Comparison of ENCODE assay signal across 12 mouse cellular contexts in the genomic region with DNA sequence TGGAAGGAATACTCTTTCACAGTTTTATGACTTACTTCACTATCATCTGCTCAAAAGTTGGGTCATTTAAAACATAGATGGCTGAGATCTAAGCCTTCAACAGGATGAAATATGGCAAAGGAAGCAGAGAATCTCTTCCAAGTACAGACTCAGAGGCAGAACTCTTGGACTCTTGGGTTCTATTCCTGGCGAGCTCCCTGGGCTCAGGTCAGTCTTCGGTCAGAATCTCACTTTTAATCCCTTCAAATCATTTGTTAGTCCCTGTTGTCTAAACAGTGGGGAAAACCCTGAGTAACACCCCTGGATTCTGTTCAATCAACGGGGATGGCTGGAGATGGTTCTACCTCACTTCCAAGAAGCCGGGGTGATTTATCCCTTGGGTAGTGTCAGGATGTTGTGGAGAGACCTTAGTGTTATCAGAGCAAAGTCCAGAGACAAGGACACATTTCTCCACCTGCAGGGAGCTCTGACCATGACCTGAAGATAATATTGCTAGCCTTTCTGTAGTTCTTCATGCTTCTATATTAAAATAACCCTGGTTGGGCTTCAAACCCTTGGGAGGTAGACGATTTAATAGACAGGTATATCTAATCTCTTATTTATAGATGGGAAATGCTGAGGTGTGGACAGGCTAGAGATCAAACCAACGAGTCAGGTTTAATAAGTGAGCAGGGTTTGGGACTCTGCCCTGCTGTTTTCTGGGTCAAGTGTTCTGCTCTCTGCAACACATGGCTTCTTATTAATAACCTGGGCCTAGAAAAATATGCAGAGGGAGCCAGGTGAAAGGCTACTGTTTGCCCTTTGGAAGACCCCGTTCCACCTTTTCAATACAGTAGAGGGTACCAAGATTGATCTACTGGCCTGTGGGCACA.
DNase-seq lines count a peak whose midpoint lies in the region; ATAC-seq and TF ChIP-seq lines count a peak whose summit lies in the region.
"Had no signal": no experiment of that assay in that cellular context is flagged by ENCODE, and none has a peak within 500 bp of the region (broad histone marks: within the 10 kb centered on the region; RNA-seq: fewer than 3 reads in every experiment).

No protein-coding gene starts in this region.

- intact Hi-C loops in heart, adult 2 months (cut with DNase I) = loop anchor here (10.0 kb wide), 1 partner anchor 119 kb away; a partner anchor contains a TSS
- intact Hi-C loops in heart, postnatal 36 days (cut with DNase I) = no loop called here

- no peaks in the 10 kb centered on the region for H3K27me3 ChIP-seq in heart, adult 2 months (ENCODE audit: control insufficient read depth, insufficient read depth, low read length)
- H3K27me3 ChIP-seq in thymus, adult 2 months (ENCODE audit: control insufficient read depth, insufficient read depth, low read length) = no peaks in the 10 kb centered on the region
- H3K27me3 ChIP-seq in kidney, embryonic 16.5 days (ENCODE audit: insufficient read depth, low read length) = no peaks in the 10 kb centered on the region
- H3K27me3 ChIP-seq in stomach, postnatal 0 days (ENCODE audit: control insufficient read depth, insufficient read depth, low read length) = no peaks in the 10 kb centered on the region
- H3K27me3 ChIP-seq: megakaryocyte, embryonic 14.5 days had no signal

- H3K27ac ChIP-seq in heart, adult 2 months = peak overlapping the region; percentile 61
- H3K27ac ChIP-seq in thymus, adult 2 months (ENCODE audit: control insufficient read depth, insufficient read depth, low read length) = peak overlapping the region; percentile 1; the same call in 1 of the 2 replicates
- peak overlapping the region; percentile 84 for H3K27ac ChIP-seq in kidney, embryonic 16.5 days (ENCODE audit: low read length)
- H3K27ac ChIP-seq in stomach, postnatal 0 days (replicated peaks) = peak overlapping the region; percentile 56
- H3K27ac ChIP-seq in layer of hippocampus, adult 2 months = no peak overlapping the region

- peaks cover 18% of the 10 kb centered on the region for H3K4me1 ChIP-seq in heart, adult 2 months (ENCODE audit: control insufficient read depth, insufficient read depth, low read length)
- H3K4me1 ChIP-seq in thymus, adult 2 months (replicated peaks; ENCODE audit: control insufficient read depth, insufficient read depth, low read length) = peaks cover 47% of the 10 kb centered on the region
- H3K4me1 ChIP-seq in kidney, embryonic 16.5 days (ENCODE audit: insufficient read depth, low read length) = peaks cover 49% of the 10 kb centered on the region
- H3K4me1 ChIP-seq in stomach, postnatal 0 days (replicated peaks; ENCODE audit: control insufficient read depth, insufficient read depth) = peaks cover 6% of the 10 kb centered on the region

- TF ChIP-seq EP300 in heart, adult 2 months (IDR thresholded peaks at IDR 0.05; ENCODE audit: insufficient read depth, low read depth, low read length) = no peak
- TF ChIP-seq EP300 in stomach, postnatal 0 days (optimal IDR thresholded peaks at IDR 0.05) = no peak

- H3K36me3 ChIP-seq in heart, adult 2 months (ENCODE audit: control insufficient read depth, insufficient read depth, low read length) = peaks cover 39% of the 10 kb centered on the region
- no peaks in the 10 kb centered on the region; the same call in 1 of the 2 replicates for H3K36me3 ChIP-seq in thymus, adult 2 months (ENCODE audit: control insufficient read depth, insufficient read depth, low read length)
- H3K36me3 ChIP-seq in kidney, embryonic 16.5 days (ENCODE audit: insufficient read depth, low read length) = peaks cover 9% of the 10 kb centered on the region
- no peaks in the 10 kb centered on the region; the same call in 1 of the 2 replicates for H3K36me3 ChIP-seq in stomach, postnatal 0 days (ENCODE audit: control insufficient read depth, insufficient read depth, low read length)

- H3K4me2 ChIP-seq in kidney, embryonic 16.5 days (replicated peaks; ENCODE audit: low read depth, low read length) = no peak overlapping the region
- no peak overlapping the region for H3K4me2 ChIP-seq in stomach, postnatal 0 days (replicated peaks; ENCODE audit: low read depth)
- H3K4me2 ChIP-seq: liver, embryonic 11.5 days had no signal

- no peak overlapping the region for H3K4me3 ChIP-seq in heart, adult 2 months
- no peak overlapping the region for H3K4me3 ChIP-seq in thymus, adult 2 months (ENCODE audit: control insufficient read depth, insufficient read depth, low read length)
- H3K4me3 ChIP-seq in kidney, embryonic 16.5 days (ENCODE audit: low read length) = no peak overlapping the region
- H3K4me3 ChIP-seq in stomach, postnatal 0 days (ENCODE audit: low read depth, low read length) = no peak overlapping the region
- H3K4me3 ChIP-seq in layer of hippocampus, adult 2 months = no peak overlapping the region
- H3K4me3 ChIP-seq: myocyte had no signal

- H3K9ac ChIP-seq in heart, adult 2 months (ENCODE audit: low read depth, low read length) = no peak overlapping the region
- H3K9ac ChIP-seq in kidney, embryonic 16.5 days (replicated peaks; ENCODE audit: low read length) = 0 out of 2 replicates have a peak overlapping the region, but pooled peaks have one; percentile 3
- H3K9ac ChIP-seq in stomach, postnatal 0 days (ENCODE audit: low read length) = no peak overlapping the region

- H3K9me3 ChIP-seq in kidney, embryonic 16.5 days (ENCODE audit: low read length) = no peaks in the 10 kb centered on the region
- no peaks in the 10 kb centered on the region for H3K9me3 ChIP-seq in stomach, postnatal 0 days (ENCODE audit: control insufficient read depth, low read length)
- H3K9me3 ChIP-seq: megakaryocyte, embryonic 14.5 days had no signal

- DNase-seq in heart, adult 2 months = no peak
- DNase-seq in heart, postnatal 36 days = no peak
- DNase-seq in thymus, adult 2 months = no peak
- no peak for DNase-seq in thymus, postnatal 14 days
- DNase-seq in stomach, postnatal 0 days (ENCODE audit: low spot score) = no peak
- no peak for DNase-seq in layer of hippocampus, adult 2 months (ENCODE audit: low spot score in 2 of 2)
- DNase-seq: thymus, postnatal 36 days had no signal

- WGBS in heart, adult 2 months = 58% methylated on average over 7 of the region's 7 CpGs
- 93% methylated on average over 7 of the region's 7 CpGs for WGBS in thymus, adult 2 months
- WGBS in kidney, embryonic 16.5 days = 63% methylated on average over 7 of the region's 7 CpGs
- WGBS in stomach, postnatal 0 days = 49% methylated on average over 7 of the region's 7 CpGs

- no peaks in the 10 kb centered on the region for H3K79me2 ChIP-seq in heart, adult 2 months (replicated peaks; ENCODE audit: control insufficient read depth, insufficient read depth, low read length)

- TF ChIP-seq CTCF in heart, adult 2 months (IDR thresholded peaks at IDR 0.05) = no peak
- no peak for TF ChIP-seq CTCF in thymus, adult 2 months (IDR thresholded peaks at IDR 0.05; ENCODE audit: borderline replicate concordance, control insufficient read depth, extremely low read depth, insufficient read depth, low read length, poor library complexity)
- no peak for TF ChIP-seq CTCF in stomach, postnatal 0 days (IDR thresholded peaks at IDR 0.05; ENCODE audit: low read depth)
- no peak for TF ChIP-seq CTCF in layer of hippocampus, adult 2 months (conservative IDR thresholded peaks at IDR 0.05)

- ATAC-seq in kidney, embryonic 16.5 days (ENCODE audit: low FRiP score, low TSS enrichment) = peak; percentile 57
- ATAC-seq in stomach, postnatal 0 days (ENCODE audit: low FRiP score, low TSS enrichment) = peak; percentile 63
- no peak for ATAC-seq in megakaryocyte-erythroid progenitor cell, adult 5-6 weeks (replicated peaks; ENCODE audit: low FRiP score, low TSS enrichment, poor library complexity, severe bottlenecking)

- TF ChIP-seq POLR2A in heart, adult 2 months (IDR thresholded peaks at IDR 0.05; ENCODE audit: insufficient read depth, low read depth, low read length) = no peak
- no peak for TF ChIP-seq POLR2A in thymus, adult 2 months (IDR thresholded peaks at IDR 0.05; ENCODE audit: control insufficient read depth, extremely low read depth, insufficient read depth, low read length, poor library complexity)
